Mouse (Mus musculus) hindbrain, embryonic 15.5 days (tissue): ENCODE results near the gene Wscd2. TPM values are rescaled to one million over a fixed set of nuclear protein-coding genes. Genes with fewer than 3 reads are reported as not detected.

ENCODE experiments used
- ATAC-seq: fragments of 200-750 bp; cut with Nextera tagmentation; 2 replicates; pipeline ENCODE4 v1.8.0; 2017; ENCODE audit warnings: low read depth, moderate number of reproducible peaks, moderate TSS enrichment; ENCODE audit not compliant: low FRiP score
- H3K27ac ChIP-seq: fragments of 300-500 bp; sonication (generic); replicated peaks from 2 replicates; pipeline ENCODE4 v1.5.1; 2015; ENCODE audit warnings: mild to moderate bottlenecking, inconsistent platforms
- H3K27me3 ChIP-seq: fragments of 300-500 bp; sonication (generic); 2 replicates; pipeline ENCODE4 v1.6.1; 2015; ENCODE audit warnings: control low read depth, inconsistent platforms
- H3K36me3 ChIP-seq: fragments of 300-500 bp; sonication (generic); 2 replicates; pipeline ENCODE4 v1.6.1; 2015; ENCODE audit warnings: control low read depth, inconsistent platforms
- H3K4me1 ChIP-seq: fragments of 300-500 bp; sonication (generic); replicated peaks from 2 replicates; pipeline ENCODE4 v1.6.1; 2015; ENCODE audit warnings: control low read depth, inconsistent platforms
- H3K4me2 ChIP-seq: fragments of 300-500 bp; sonication (generic); 2 replicates; pipeline ENCODE4 v1.6.1; 2015; ENCODE audit warnings: moderate library complexity, mild to moderate bottlenecking, inconsistent platforms
- H3K4me3 ChIP-seq: fragments of 300-500 bp; sonication (generic); 2 replicates; pipeline ENCODE4 v1.5.1; 2015; ENCODE audit warnings: mild to moderate bottlenecking, inconsistent platforms
- H3K9ac ChIP-seq: fragments of 300-500 bp; sonication (generic); 2 replicates; pipeline ENCODE4 v1.6.1; 2015; ENCODE audit warnings: inconsistent platforms
- H3K9me3 ChIP-seq: fragments of 300-500 bp; sonication (generic); 2 replicates; pipeline ENCODE4 v1.6.1; 2016; ENCODE audit warnings: control low read depth, inconsistent platforms
- WGBS: fragments of 180-500 bp; shearing (Covaris S2); methylation state at CpG from one replicate; pipeline ENCODE4 v1.1.7; 2015; 5-methylcytosine and 5-hydroxymethylcytosine counted together
- polyA plus RNA-seq: library from polyadenylated mRNA; unstranded; fragments of >200 nt; fragmentation: Nextera tagmentation; extraction: Ambion mirVana; gene quantifications from 2 replicates; pipeline ENCODE4 v1.2.1, GENCODE M21; 2015

Gene Wscd2
- polyA plus RNA-seq, 1 experiment from 2014 or later: 13.8 TPM

GRCm38 (mm10) chr5:113542885-113543476 is 52.8 kb downstream of the Wscd2 start:
- H3K4me2 ChIP-seq: no peak overlapping the region
- H3K4me3 ChIP-seq: no peak overlapping the region
- H3K9me3 ChIP-seq: no peaks in the 10 kb centered on the region
- H3K9ac ChIP-seq: no peak overlapping the region
- ATAC-seq: peak; percentile 72
- WGBS: 17% methylated on average over 10 of the region's 10 CpGs
- peaks cover 37% of the 10 kb centered on the region for H3K4me1 ChIP-seq
- no peaks in the 10 kb centered on the region for H3K27me3 ChIP-seq
- H3K27ac ChIP-seq: 0 out of 2 replicates have a peak overlapping the region, but pooled peaks have one; percentile 5
- H3K36me3 ChIP-seq: no peaks in the 10 kb centered on the region

GRCm38 (mm10) chr5:113547949-113548700 is 58.0 kb downstream of the Wscd2 start:
- Histone ChIP-seq H3K27ac (no peak overlapping the region), H3K9ac (no peak overlapping the region), H3K36me3 (no peaks in the 10 kb centered on the region), H3K4me3 (no peak overlapping the region), H3K9me3 (no peaks in the 10 kb centered on the region), H3K27me3 (0 out of 2 replicates have a peak, but pooled peaks cover 4% of the 10 kb centered on the region), H3K4me2 (no peak overlapping the region), H3K4me1 (peaks cover 30% of the 10 kb centered on the region)
- 54% methylated on average over 14 of the region's 14 CpGs for WGBS
- ATAC-seq: no peak

- H3K27me3 ChIP-seq: 0 out of 2 replicates have a peak, but pooled peaks cover 4% of the 10 kb centered on the region
- no peak for ATAC-seq
- H3K27ac ChIP-seq: no peak overlapping the region
- H3K9ac ChIP-seq: no peak overlapping the region
- no peak overlapping the region for H3K4me3 ChIP-seq
- no peaks in the 10 kb centered on the region for H3K36me3 ChIP-seq
- H3K9me3 ChIP-seq: no peaks in the 10 kb centered on the region
- no peak overlapping the region for H3K4me2 ChIP-seq
- 70% methylated on average over 8 of the region's 8 CpGs for WGBS
- peaks cover 36% of the 10 kb centered on the region for H3K4me1 ChIP-seq
Measured at GRCm38 (mm10) chr5:113550249-113550648, 60.1 kb downstream of the Wscd2 start.

GRCm38 (mm10) chr5:113550759-113551158 is 60.6 kb downstream of the Wscd2 start:
- WGBS: 38% methylated on average over 19 of the region's 19 CpGs
- no peak overlapping the region for H3K9ac ChIP-seq
- no peak overlapping the region for H3K27ac ChIP-seq
- H3K36me3 ChIP-seq: no peaks in the 10 kb centered on the region
- H3K4me3 ChIP-seq: no peak overlapping the region
- peaks cover 31% of the 10 kb centered on the region for H3K4me1 ChIP-seq
- no peaks in the 10 kb centered on the region for H3K9me3 ChIP-seq
- H3K27me3 ChIP-seq: 0 out of 2 replicates have a peak, but pooled peaks cover 4% of the 10 kb centered on the region
- no peak overlapping the region for H3K4me2 ChIP-seq
- ATAC-seq: no peak

GRCm38 (mm10) chr5:113553402-113553897 is 63.3 kb downstream of the Wscd2 start:
- Histone ChIP-seq H3K27ac (no peak overlapping the region; the same call in 1 of the 2 replicates), H3K4me3 (no peak overlapping the region), H3K9me3 (no peaks in the 10 kb centered on the region), H3K36me3 (no peaks in the 10 kb centered on the region), H3K4me2 (no peak overlapping the region), H3K27me3 (0 out of 2 replicates have a peak, but pooled peaks cover 4% of the 10 kb centered on the region), H3K4me1 (peaks cover 27% of the 10 kb centered on the region), H3K9ac (no peak overlapping the region)
- WGBS: 20% methylated on average over 9 of the region's 9 CpGs
- peak; percentile 23; the same call in 1 of the 2 replicates for ATAC-seq

- H3K27ac ChIP-seq: no peak overlapping the region
- 0 out of 2 replicates have a peak, but pooled peaks cover 4% of the 10 kb centered on the region for H3K27me3 ChIP-seq
- WGBS: 39% methylated on average over 15 of the region's 15 CpGs
- no peaks in the 10 kb centered on the region for H3K9me3 ChIP-seq
- H3K4me2 ChIP-seq: no peak overlapping the region
- H3K4me1 ChIP-seq: peaks cover 27% of the 10 kb centered on the region
- H3K4me3 ChIP-seq: no peak overlapping the region
- no peak for ATAC-seq
- H3K9ac ChIP-seq: no peak overlapping the region
- H3K36me3 ChIP-seq: no peaks in the 10 kb centered on the region
Measured at GRCm38 (mm10) chr5:113554095-113554494, 64.0 kb downstream of the Wscd2 start.

GRCm38 (mm10) chr5:113554571-113554970 is 64.4 kb downstream of the Wscd2 start:
- Histone ChIP-seq H3K4me1 (peaks cover 27% of the 10 kb centered on the region), H3K27me3 (0 out of 2 replicates have a peak, but pooled peaks cover 4% of the 10 kb centered on the region), H3K27ac (no peak overlapping the region), H3K36me3 (no peaks in the 10 kb centered on the region), H3K9ac (no peak overlapping the region), H3K4me2 (no peak overlapping the region), H3K9me3 (no peaks in the 10 kb centered on the region), H3K4me3 (no peak overlapping the region)
- no peak for ATAC-seq
- WGBS: 85% methylated on average over 2 of the region's 2 CpGs

- no peak overlapping the region for H3K9ac ChIP-seq
- H3K4me2 ChIP-seq: no peak overlapping the region
- no peaks in the 10 kb centered on the region for H3K9me3 ChIP-seq
- H3K4me1 ChIP-seq: peaks cover 23% of the 10 kb centered on the region
- 64% methylated on average over 2 of the region's 2 CpGs for WGBS
- no peak for ATAC-seq
- no peak overlapping the region for H3K27ac ChIP-seq
- H3K27me3 ChIP-seq: no peaks in the 10 kb centered on the region
- H3K36me3 ChIP-seq: no peaks in the 10 kb centered on the region
- no peak overlapping the region for H3K4me3 ChIP-seq
Measured at GRCm38 (mm10) chr5:113555684-113556083, 65.6 kb downstream of the Wscd2 start.

- ATAC-seq: no peak
- no peaks in the 10 kb centered on the region for H3K27me3 ChIP-seq
- H3K4me1 ChIP-seq: peaks cover 17% of the 10 kb centered on the region
- H3K27ac ChIP-seq: no peak overlapping the region
- H3K4me3 ChIP-seq: no peak overlapping the region
- no peaks in the 10 kb centered on the region for H3K9me3 ChIP-seq
- no peaks in the 10 kb centered on the region for H3K36me3 ChIP-seq
- WGBS: 91% methylated on average over 8 of the region's 8 CpGs
- H3K9ac ChIP-seq: no peak overlapping the region
- H3K4me2 ChIP-seq: no peak overlapping the region
Measured at GRCm38 (mm10) chr5:113558065-113558464, 67.9 kb downstream of the Wscd2 start.

GRCm38 (mm10) chr5:113559627-113560026 is 69.5 kb downstream of the Wscd2 start:
- no peak overlapping the region for H3K27ac ChIP-seq
- H3K36me3 ChIP-seq: no peaks in the 10 kb centered on the region
- H3K4me2 ChIP-seq: no peak overlapping the region
- H3K27me3 ChIP-seq: no peaks in the 10 kb centered on the region
- no peaks in the 10 kb centered on the region for H3K9me3 ChIP-seq
- no peak for ATAC-seq
- 83% methylated on average over 5 of the region's 5 CpGs for WGBS
- no peak overlapping the region for H3K9ac ChIP-seq
- peaks cover 1% of the 10 kb centered on the region for H3K4me1 ChIP-seq
- no peak overlapping the region for H3K4me3 ChIP-seq

- Histone ChIP-seq H3K4me1 (no peaks in the 10 kb centered on the region), H3K36me3 (no peaks in the 10 kb centered on the region), H3K27me3 (no peaks in the 10 kb centered on the region), H3K9me3 (no peaks in the 10 kb centered on the region), H3K27ac (no peak overlapping the region), H3K4me2 (no peak overlapping the region), H3K9ac (no peak overlapping the region), H3K4me3 (no peak overlapping the region)
- ATAC-seq: no peak
- 37% methylated on average over 4 of the region's 4 CpGs for WGBS
Measured at GRCm38 (mm10) chr5:113564463-113564862, 74.3 kb downstream of the Wscd2 start.

GRCm38 (mm10) chr5:113565101-113565854 is 75.1 kb downstream of the Wscd2 start:
- Histone ChIP-seq H3K27ac (no peak overlapping the region), H3K9me3 (no peaks in the 10 kb centered on the region), H3K4me2 (no peak overlapping the region), H3K4me3 (no peak overlapping the region), H3K36me3 (no peaks in the 10 kb centered on the region), H3K27me3 (no peaks in the 10 kb centered on the region), H3K9ac (no peak overlapping the region), H3K4me1 (no peaks in the 10 kb centered on the region)
- ATAC-seq: no peak
- 74% methylated on average over 10 of the region's 10 CpGs for WGBS
